Mouse (Mus musculus) forebrain, embryonic 14.5 days (tissue): ENCODE measurements around the gene Gm13278. TPM values are rescaled to one million over a fixed set of nuclear protein-coding genes. Genes with fewer than 3 reads are reported as not detected.

ENCODE experiments used
- ATAC-seq: fragments of 200-750 bp; cut with Nextera tagmentation; 2 replicates; pipeline ENCODE4 v1.8.0; 2017; ENCODE audit warnings: mild to moderate bottlenecking, moderate library complexity
- DNase-seq: peaks from one replicate; pipeline ENCODE4 v3.0.0-alpha.2; 2015; ENCODE audit warnings: low spot score
- H3K27ac ChIP-seq: fragments of 300-500 bp; sonication (generic); 2 replicates; pipeline ENCODE4 v1.5.1; 2014; ENCODE audit warnings: low read depth, mild to moderate bottlenecking, control low read depth, low read length, moderate library complexity
- H3K27me3 ChIP-seq: fragments of 300-500 bp; sonication (generic); replicated peaks from 2 replicates; pipeline ENCODE4 v1.6.1; 2014; ENCODE audit warnings: low read length, control low read depth, mixed read lengths; ENCODE audit not compliant: control insufficient read depth, insufficient read depth
- H3K36me3 ChIP-seq: fragments of 300-500 bp; sonication (generic); 2 replicates; pipeline ENCODE4 v1.6.1; 2014; ENCODE audit warnings: low read length, control low read depth; ENCODE audit not compliant: control insufficient read depth, insufficient read depth
- H3K4me1 ChIP-seq: fragments of 300-500 bp; sonication (generic); 2 replicates; pipeline ENCODE4 v1.6.1; 2014; ENCODE audit warnings: antibody characterized with exemption, low read length, control low read depth; ENCODE audit not compliant: control insufficient read depth, insufficient read depth
- H3K4me2 ChIP-seq: fragments of 300-500 bp; sonication (generic); 2 replicates; pipeline ENCODE4 v1.6.1; 2014; ENCODE audit warnings: mild to moderate bottlenecking, control low read depth, low read length
- H3K4me3 ChIP-seq: fragments of 300-500 bp; sonication (generic); 2 replicates; pipeline ENCODE4 v1.5.1; 2014; ENCODE audit warnings: low read depth, low read length, control low read depth
- H3K9ac ChIP-seq: fragments of 300-500 bp; sonication (generic); 2 replicates; pipeline ENCODE4 v1.6.1; 2014; ENCODE audit warnings: mild to moderate bottlenecking, low read length, control low read depth, moderate library complexity
- H3K9me3 ChIP-seq: fragments of 300-500 bp; sonication (generic); replicated peaks from 2 replicates; pipeline ENCODE4 v1.6.1; 2016; ENCODE audit warnings: low read length, control low read depth, mixed read lengths; ENCODE audit not compliant: control insufficient read depth
- WGBS: fragments of 180-500 bp; shearing (Covaris S2); extraction: QIAGEN DNeasy Blood & Tissue Kit; methylation state at CpG from one replicate; pipeline ENCODE4 v1.1.7; 2014; 5-methylcytosine and 5-hydroxymethylcytosine counted together
- polyA plus RNA-seq: library from polyadenylated mRNA; unstranded; fragments of >200 nt; fragmentation: Nextera tagmentation; extraction: Ambion mirVana; gene quantifications from 2 replicates; pipeline ENCODE4 v1.2.1, GENCODE M21; 2014

Gene Gm13278
- polyA plus RNA-seq, 1 experiment from 2014 or later = not detected

GRCm38 (mm10) chr4:88841438-88841911, 50.1 kb downstream of the Gm13278 start, which contains the start of gene Ifna4:
TSS of gene Ifna4 (plus strand) at chr4:88841861.
- Histone ChIP-seq H3K9ac (no peak within 1 kb of the TSS), H3K4me3 (no peak within 1 kb of the TSS), H3K4me2 (no peak within 1 kb of the TSS), H3K4me1 (no peaks in the 10 kb centered on the region), H3K9me3 (no peaks in the 10 kb centered on the region), H3K27me3 (no peaks in the 10 kb centered on the region), H3K27ac (no peak within 1 kb of the TSS), H3K36me3 (no peaks in the 10 kb centered on the region)
- DNase-seq = no peak
- ATAC-seq = no peak
- WGBS = 35% methylated on average over 2 of the region's 2 CpGs

Other genes starting within 250 kb of the Gm13278 start
- gene Ifna15, start 233.3 kb upstream of the Gm13278 start, polyA plus RNA-seq = not detected in 2 replicates
- not detected in 2 replicates for gene Ifna14, start 219.8 kb upstream of the Gm13278 start, polyA plus RNA-seq
- not detected in 2 replicates for gene Ifna9, start 199.2 kb upstream of the Gm13278 start, polyA plus RNA-seq
- gene Ifna12, start 188.2 kb upstream of the Gm13278 start, polyA plus RNA-seq = not detected in 2 replicates
- not detected in 2 replicates for gene C87499, start 157.1 kb upstream of the Gm13278 start, polyA plus RNA-seq
- not detected in 2 replicates for gene Ifna13, start 147.1 kb upstream of the Gm13278 start, polyA plus RNA-seq
- gene Ifna16, start 114.6 kb upstream of the Gm13278 start, polyA plus RNA-seq = not detected in 2 replicates
- not detected in 2 replicates for gene Ifna2, start 107.6 kb upstream of the Gm13278 start, polyA plus RNA-seq
- not detected in 2 replicates for gene Ifnab, start 100.2 kb upstream of the Gm13278 start, polyA plus RNA-seq
- gene Gm26566, start 69.7 kb upstream of the Gm13278 start, polyA plus RNA-seq = 2.0 and 2.3 TPM in 2 replicates
- 145 and 154 TPM in 2 replicates for gene Klhl9, start 69.1 kb upstream of the Gm13278 start, polyA plus RNA-seq
- not detected in 2 replicates for gene Gm13271, start 36.7 kb upstream of the Gm13278 start, polyA plus RNA-seq
- not detected in 2 replicates for gene Gm13283, start 31.4 kb upstream of the Gm13278 start, polyA plus RNA-seq
- not detected in 2 replicates for gene Gm13290, start 17.7 kb upstream of the Gm13278 start, polyA plus RNA-seq
- not detected in 2 replicates for gene Gm13289, start 14.6 kb upstream of the Gm13278 start, polyA plus RNA-seq
- gene Gm13272, start 11.7 kb upstream of the Gm13278 start, polyA plus RNA-seq = not detected in 2 replicates
- not detected in 2 replicates for gene Ifnz, start 9.4 kb upstream of the Gm13278 start, polyA plus RNA-seq
- gene Gm13276, start 5.8 kb upstream of the Gm13278 start, polyA plus RNA-seq = not detected in 2 replicates
- not detected in 2 replicates for gene Gm13277, start 2.9 kb upstream of the Gm13278 start, polyA plus RNA-seq
- not detected in 2 replicates for gene Gm13275, start 2.9 kb downstream of the Gm13278 start, polyA plus RNA-seq
- gene Gm13279, start 5.8 kb downstream of the Gm13278 start, polyA plus RNA-seq = not detected in 2 replicates
- gene Gm13285, start 8.1 kb downstream of the Gm13278 start, polyA plus RNA-seq = 0.13 and 0.17 TPM in 2 replicates
- not detected in 2 replicates for gene Gm13287, start 11.7 kb downstream of the Gm13278 start, polyA plus RNA-seq
- not detected in 2 replicates for gene Gm13288, start 14.0 kb downstream of the Gm13278 start, polyA plus RNA-seq
- gene Ifna7, start 24.7 kb downstream of the Gm13278 start, polyA plus RNA-seq = not detected in 2 replicates
- not detected in 2 replicates for gene Ifna11, start 28.4 kb downstream of the Gm13278 start, polyA plus RNA-seq
- not detected in 2 replicates for gene Ifna6, start 35.9 kb downstream of the Gm13278 start, polyA plus RNA-seq
- gene Ifna5, start 44.0 kb downstream of the Gm13278 start, polyA plus RNA-seq = not detected in 2 replicates
- gene Ifna4, start 50.3 kb downstream of the Gm13278 start, polyA plus RNA-seq = not detected in 2 replicates
- not detected in 2 replicates for gene Ifna1, start 58.5 kb downstream of the Gm13278 start, polyA plus RNA-seq
- not detected in 2 replicates for gene Ifne, start 88.7 kb downstream of the Gm13278 start, polyA plus RNA-seq